Mouse (Mus musculus): ENCODE measurements around the gene Alg13. TPM values are rescaled to one million over a fixed set of nuclear protein-coding genes. Genes with fewer than 3 reads are reported as not detected.

The Alg13 gene
- total RNA-seq (2014; rRNA removed) (13.5 and 22.8 TPM in 2 replicates), polyA plus RNA-seq (2015; fragmentation: Nextera tagmentation; extraction: Ambion mirVana) (12.6 and 12.9 TPM in 2 replicates)

DNA sequence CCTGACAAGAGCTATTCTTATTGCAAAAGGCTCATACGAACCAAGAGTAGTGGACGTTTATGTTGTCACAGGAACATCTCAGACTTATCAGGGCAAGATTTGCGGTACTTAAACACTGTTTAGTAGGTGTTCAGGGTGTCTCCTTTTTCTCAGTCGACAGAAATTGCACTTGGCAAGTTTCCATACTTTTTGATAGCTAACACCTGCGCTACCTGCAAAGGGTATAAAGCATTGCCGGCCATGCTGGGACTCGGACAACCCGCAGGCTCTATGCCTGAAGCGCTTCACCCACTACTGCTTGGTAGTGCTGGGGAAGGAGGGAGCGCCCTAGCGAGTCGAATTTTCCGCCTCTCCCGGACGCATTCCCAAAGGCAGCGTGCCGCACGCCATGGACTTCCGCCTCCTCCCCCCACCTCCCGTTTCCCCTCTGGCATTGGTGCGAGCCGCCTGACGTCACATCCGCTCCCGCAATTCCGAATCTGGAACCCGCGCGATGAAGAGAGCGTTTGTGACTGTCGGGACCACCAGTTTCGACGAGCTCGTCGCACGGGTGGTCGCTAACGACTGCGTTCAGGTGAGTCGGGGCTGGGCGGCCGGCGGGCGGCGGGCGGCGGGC is at the start of gene Alg13:
Alg13 (plus strand) TSS at position 257 of the 616 bp plus-strand sequence.
- TF ChIP-seq CTCF (IDR thresholded peaks at IDR 0.05; ENCODE audit: low read depth), result no peak
- 24% methylated on average over 47 of the region's 47 CpGs for WGBS
- peak within 1 kb of the TSS; percentile 49 for H3K4me3 ChIP-seq (ENCODE audit: low read depth, low read length)
- no peaks in the 10 kb centered on the region for H3K36me3 ChIP-seq (ENCODE audit: insufficient read depth)
- no peaks in the 10 kb centered on the region for H3K9me3 ChIP-seq (ENCODE audit: low read length)
- no peaks in the 10 kb centered on the region for H3K27me3 ChIP-seq (ENCODE audit: insufficient read depth, low read length)
- H3K27ac ChIP-seq (ENCODE audit: low read depth, low read length), result peak within 1 kb of the TSS; percentile 69
- H3K9ac ChIP-seq, result peak within 1 kb of the TSS; percentile 54
- H3K4me1 ChIP-seq (ENCODE audit: insufficient read depth), result no peaks in the 10 kb centered on the region
- DNase-seq (peak; percentile 91), ATAC-seq (peak; percentile 97)
- peak within 1 kb of the TSS; percentile 66 for H3K4me2 ChIP-seq (ENCODE audit: low read depth)

DNA sequence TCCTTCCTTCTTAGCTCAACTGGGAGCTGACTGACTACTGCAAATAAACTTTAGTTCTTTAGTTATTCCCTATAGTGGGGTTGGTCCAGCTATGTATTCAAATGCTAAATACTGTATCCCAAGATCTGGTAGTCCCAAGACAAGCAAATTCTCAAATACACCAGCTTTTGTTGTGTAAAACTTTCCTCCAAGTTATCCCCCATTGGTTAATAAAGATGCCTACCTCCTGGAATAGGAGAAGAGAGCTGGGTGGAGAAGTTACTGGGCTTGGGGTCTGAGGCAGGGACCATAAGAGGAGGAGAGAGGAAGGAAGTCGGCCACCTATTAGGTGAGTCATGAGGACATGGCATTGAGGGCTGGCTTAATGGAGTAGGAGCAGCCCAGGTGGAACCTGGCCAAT is 49.0 kb upstream of the Alg13 start:
- no peaks in the 10 kb centered on the region for H3K4me1 ChIP-seq (ENCODE audit: insufficient read depth)
- H3K4me2 ChIP-seq (ENCODE audit: low read depth), result no peak overlapping the region
- no peaks in the 10 kb centered on the region for H3K27me3 ChIP-seq (ENCODE audit: insufficient read depth, low read length)
- H3K36me3 ChIP-seq (ENCODE audit: insufficient read depth), result no peaks in the 10 kb centered on the region
- 67% methylated on average over 1 of the region's 1 CpGs for WGBS
- H3K4me3 ChIP-seq (ENCODE audit: low read depth, low read length), result no peak overlapping the region
- no peak overlapping the region for H3K9ac ChIP-seq
- no peak overlapping the region for H3K27ac ChIP-seq (ENCODE audit: low read depth, low read length)
- DNase-seq, result no peak
- ATAC-seq, result no peak
- no peaks in the 10 kb centered on the region for H3K9me3 ChIP-seq (ENCODE audit: low read length)
- TF ChIP-seq CTCF (IDR thresholded peaks at IDR 0.05; ENCODE audit: low read depth), result no peak

GRCm38 (mm10) chrX:144301476-144301875 is 16.1 kb upstream of the Alg13 start:
- peak; percentile 51 for DNase-seq
- no peaks in the 10 kb centered on the region for H3K36me3 ChIP-seq (ENCODE audit: insufficient read depth)
- no peak overlapping the region for H3K4me2 ChIP-seq (ENCODE audit: low read depth)
- 62% methylated on average over 2 of the region's 2 CpGs for whole genome bisulfite sequencing
- H3K4me3 ChIP-seq (ENCODE audit: low read depth, low read length), result no peak overlapping the region
- peak; percentile 78 for TF ChIP-seq CTCF (IDR thresholded peaks at IDR 0.05; ENCODE audit: low read depth)
- H3K4me1 ChIP-seq (ENCODE audit: insufficient read depth), result no peaks in the 10 kb centered on the region
- no peak overlapping the region for H3K27ac ChIP-seq (ENCODE audit: low read depth, low read length)
- ATAC-seq, result peak; percentile 76
- H3K9ac ChIP-seq, result no peak overlapping the region
- H3K9me3 ChIP-seq (ENCODE audit: low read length), result no peaks in the 10 kb centered on the region
- no peaks in the 10 kb centered on the region for H3K27me3 ChIP-seq (ENCODE audit: insufficient read depth, low read length)

DNA sequence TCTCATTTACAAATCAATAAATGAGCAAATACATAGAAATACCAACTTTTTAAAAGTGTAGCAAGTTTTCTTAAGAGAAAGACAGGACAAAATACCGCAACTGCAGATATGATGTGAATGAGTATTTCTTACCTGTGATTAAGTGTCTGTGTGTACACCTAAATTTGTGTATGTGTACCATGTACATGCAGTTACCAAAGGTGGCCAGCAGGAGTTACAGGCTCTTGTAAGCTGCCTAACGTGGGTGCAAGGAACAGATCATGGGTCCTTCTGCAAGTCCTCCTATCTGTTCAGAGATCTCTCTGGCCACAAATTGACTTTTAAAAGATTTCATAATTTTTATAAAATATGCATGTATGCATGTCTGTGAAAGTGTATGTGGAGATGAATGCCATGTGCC is 11.9 kb upstream of the Alg13 start:
- Histone ChIP-seq H3K9me3 (ENCODE audit: low read length) (no peaks in the 10 kb centered on the region), H3K9ac (no peak overlapping the region), H3K36me3 (ENCODE audit: insufficient read depth) (no peaks in the 10 kb centered on the region), H3K27me3 (ENCODE audit: insufficient read depth, low read length) (no peaks in the 10 kb centered on the region), H3K27ac (ENCODE audit: low read depth, low read length) (no peak overlapping the region), H3K4me2 (ENCODE audit: low read depth) (no peak overlapping the region), H3K4me1 (ENCODE audit: insufficient read depth) (no peaks in the 10 kb centered on the region), H3K4me3 (ENCODE audit: low read depth, low read length) (no peak overlapping the region)
- ATAC-seq (no peak), DNase-seq (no peak)
- no peak for TF ChIP-seq CTCF (IDR thresholded peaks at IDR 0.05; ENCODE audit: low read depth)
- WGBS, result 85% methylated on average over 2 of the region's 2 CpGs

DNA sequence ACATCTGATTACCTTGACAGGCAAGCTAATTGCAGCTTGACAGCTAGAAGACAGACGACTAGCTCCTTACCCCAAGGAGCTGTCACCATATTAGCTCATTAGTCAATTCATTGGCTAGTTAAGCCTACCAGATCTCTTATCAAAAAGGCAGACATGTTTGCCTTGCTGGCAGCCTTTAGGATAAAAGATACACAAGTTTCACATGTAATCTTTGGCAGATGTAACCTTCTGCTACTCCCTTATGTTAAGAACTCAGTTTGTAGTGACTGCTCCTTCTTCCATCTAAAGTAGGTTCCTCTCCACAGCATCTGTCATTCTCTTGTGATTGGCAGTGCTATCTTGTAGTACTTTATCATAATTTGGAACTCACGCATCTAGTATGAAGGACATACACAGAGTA is 3.6 kb upstream of the Alg13 start:
- H3K9ac ChIP-seq, result no peak overlapping the region
- no peaks in the 10 kb centered on the region for H3K27me3 ChIP-seq (ENCODE audit: insufficient read depth, low read length)
- no peak for TF ChIP-seq CTCF (IDR thresholded peaks at IDR 0.05; ENCODE audit: low read depth)
- no peak overlapping the region for H3K4me2 ChIP-seq (ENCODE audit: low read depth)
- H3K4me1 ChIP-seq (ENCODE audit: insufficient read depth), result no peaks in the 10 kb centered on the region
- ATAC-seq (no peak), DNase-seq (peak; percentile 7)
- H3K36me3 ChIP-seq (ENCODE audit: insufficient read depth), result no peaks in the 10 kb centered on the region
- no peak overlapping the region for H3K27ac ChIP-seq (ENCODE audit: low read depth, low read length)
- WGBS, result 57% methylated on average over 2 of the region's 2 CpGs
- no peaks in the 10 kb centered on the region for H3K9me3 ChIP-seq (ENCODE audit: low read length)
- no peak overlapping the region for H3K4me3 ChIP-seq (ENCODE audit: low read depth, low read length)

DNA sequence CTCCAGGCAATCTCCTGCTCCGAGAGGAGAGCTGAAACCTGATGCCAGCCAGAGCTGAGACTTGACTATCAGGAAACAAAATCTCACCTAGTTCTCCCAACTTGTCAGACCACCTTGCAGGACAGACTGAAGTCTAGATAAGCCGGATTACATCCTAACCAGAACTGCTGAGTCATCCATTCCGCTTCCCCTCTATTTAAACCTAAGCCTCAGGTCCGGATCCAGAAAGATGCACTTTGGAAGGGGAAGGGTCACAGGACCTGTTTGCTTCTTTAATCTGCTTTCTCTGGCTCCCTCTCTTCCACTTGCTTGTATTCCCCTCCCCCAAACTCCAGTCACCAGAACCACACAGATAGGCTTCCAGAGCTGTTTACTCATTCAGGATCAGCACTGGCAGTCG is 2.6 kb upstream of the Alg13 start:
- no peaks in the 10 kb centered on the region for H3K36me3 ChIP-seq (ENCODE audit: insufficient read depth)
- no peak overlapping the region for H3K9ac ChIP-seq
- no peak for TF ChIP-seq CTCF (IDR thresholded peaks at IDR 0.05; ENCODE audit: low read depth)
- H3K4me1 ChIP-seq (ENCODE audit: insufficient read depth), result no peaks in the 10 kb centered on the region
- DNase-seq, result no peak
- H3K27me3 ChIP-seq (ENCODE audit: insufficient read depth, low read length), result no peaks in the 10 kb centered on the region
- no peak overlapping the region for H3K27ac ChIP-seq (ENCODE audit: low read depth, low read length)
- 40% methylated on average over 5 of the region's 5 CpGs for WGBS
- H3K4me3 ChIP-seq (ENCODE audit: low read depth, low read length), result no peak overlapping the region
- H3K4me2 ChIP-seq (ENCODE audit: low read depth), result no peak overlapping the region
- no peak for ATAC-seq
- H3K9me3 ChIP-seq (ENCODE audit: low read length), result no peaks in the 10 kb centered on the region

DNA sequence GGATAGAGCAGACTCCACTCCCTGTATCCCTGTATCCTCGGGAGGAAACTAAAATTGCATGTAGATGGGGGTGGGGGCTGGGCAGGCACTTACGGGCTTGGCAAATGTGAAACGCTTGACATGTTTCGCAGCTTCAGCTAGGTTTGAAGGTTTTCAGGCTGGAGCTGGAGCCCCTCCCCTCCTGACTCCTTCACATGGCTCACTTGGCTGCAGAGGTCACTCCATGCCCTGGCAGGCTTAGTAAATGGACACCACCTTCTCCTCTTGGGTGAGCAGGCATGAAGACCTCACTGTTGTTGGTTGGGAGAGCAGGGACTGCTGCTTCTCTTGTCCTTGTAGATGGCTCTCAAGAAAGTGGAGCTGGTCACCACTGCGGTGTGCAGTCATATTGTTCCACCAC is 1.6 kb upstream of the Alg13 start:
- no peak overlapping the region for H3K4me3 ChIP-seq (ENCODE audit: low read depth, low read length)
- no peaks in the 10 kb centered on the region for H3K9me3 ChIP-seq (ENCODE audit: low read length)
- H3K4me1 ChIP-seq (ENCODE audit: insufficient read depth), result no peaks in the 10 kb centered on the region
- H3K27ac ChIP-seq (ENCODE audit: low read depth, low read length), result no peak overlapping the region
- no peak for TF ChIP-seq CTCF (IDR thresholded peaks at IDR 0.05; ENCODE audit: low read depth)
- WGBS, result 75% methylated on average over 5 of the region's 5 CpGs
- ATAC-seq (no peak), DNase-seq (no peak)
- no peak overlapping the region for H3K9ac ChIP-seq
- H3K27me3 ChIP-seq (ENCODE audit: insufficient read depth, low read length), result no peaks in the 10 kb centered on the region
- no peak overlapping the region for H3K4me2 ChIP-seq (ENCODE audit: low read depth)
- H3K36me3 ChIP-seq (ENCODE audit: insufficient read depth), result no peaks in the 10 kb centered on the region
